Mouse (Mus musculus) megakaryocyte progenitor cell, adult 5-6 weeks (primary cell): Measurements from ENCODE around the gene Crtc2. TPM values are rescaled to one million over a fixed set of nuclear protein-coding genes. Genes with fewer than 3 reads are reported as not detected.

Source experiments
- ATAC-seq: replicated peaks from 2 replicates; pipeline ENCODE4 v1.8.0; 2016; ENCODE audit warnings: mild to moderate bottlenecking, moderate TSS enrichment, inconsistent platforms; ENCODE audit not compliant: poor library complexity
- total RNA-seq, 2 experiments: library from RNA; stranded (forward) in 1 of 2; stranded (reverse) in 1 of 2; fragments of 157-497, 149-512 nt in 1 of 2; fragments of 200-1000 nt in 1 of 2; gene quantifications; 2 replicates each; pipeline versions ENCODE4 v1.2.3 to v1.2.4; 2015 to 2017

The Crtc2 gene
- total RNA-seq (2015): 30.9 and 32.5 TPM in 2 replicates
- 10.2 and 18.2 TPM in 2 replicates for total RNA-seq (2017)

- ATAC-seq: peak; percentile 98
Measured at GRCm38 (mm10) chr3:90253653-90254418, at the start of gene Crtc2. Gene Crtc2, plus strand, starts transcription at chr3:90254163.

GRCm38 (mm10) chr3:90204582-90204981 lies 49.4 kb upstream of the Crtc2 start:
- ATAC-seq: no peak

GRCm38 (mm10) chr3:90208662-90209061 lies 45.3 kb upstream of the Crtc2 start:
- ATAC-seq: no peak

- ATAC-seq: no peak
Measured at GRCm38 (mm10) chr3:90209908-90210566, 43.9 kb upstream of the Crtc2 start.

GRCm38 (mm10) chr3:90211475-90212398 lies 42.2 kb upstream of the Crtc2 start:
- no peak for ATAC-seq

GRCm38 (mm10) chr3:90212723-90213122 lies 41.2 kb upstream of the Crtc2 start:
- no peak for ATAC-seq

GRCm38 (mm10) chr3:90213377-90213866 lies 40.5 kb upstream of the Crtc2 start, which contains the start of the genes Rps27 and Rab13:
Gene Rps27, minus strand, starts transcription at chr3:90213651.
Gene Rab13, plus strand, starts transcription at chr3:90213695.
- ATAC-seq: peak; percentile 94

- ATAC-seq: no peak
Measured at GRCm38 (mm10) chr3:90213956-90214684, 39.8 kb upstream of the Crtc2 start.

GRCm38 (mm10) chr3:90215825-90216380 lies 38.1 kb upstream of the Crtc2 start:
- no peak for ATAC-seq

GRCm38 (mm10) chr3:90220088-90220487 lies 33.9 kb upstream of the Crtc2 start:
- ATAC-seq: peak; percentile 76

GRCm38 (mm10) chr3:90220531-90220951 lies 33.4 kb upstream of the Crtc2 start:
- peak; percentile 40 for ATAC-seq

- peak; percentile 28; the same call in 1 of the 2 replicates for ATAC-seq
Measured at GRCm38 (mm10) chr3:90221123-90221522, 32.8 kb upstream of the Crtc2 start.

GRCm38 (mm10) chr3:90222455-90222854 lies 31.5 kb upstream of the Crtc2 start:
- ATAC-seq: no peak

- no peak; the same call in 1 of the 2 replicates for ATAC-seq
Measured at GRCm38 (mm10) chr3:90222941-90223340, 31.0 kb upstream of the Crtc2 start.

- no peak for ATAC-seq
Measured at GRCm38 (mm10) chr3:90224331-90224730, 29.6 kb upstream of the Crtc2 start.

GRCm38 (mm10) chr3:90231075-90231474 lies 22.9 kb upstream of the Crtc2 start:
- ATAC-seq: peak; percentile 24

GRCm38 (mm10) chr3:90231507-90232333 lies 22.2 kb upstream of the Crtc2 start, which contains the start of gene Jtb:
Gene Jtb, plus strand, starts transcription at chr3:90231597.
- peak; percentile 97 for ATAC-seq

GRCm38 (mm10) chr3:90241251-90241650 lies 12.7 kb upstream of the Crtc2 start:
- 0 out of 2 replicates have a peak, but pooled peaks have one; percentile 13 for ATAC-seq
